Mouse (Mus musculus): Measurements from ENCODE around the gene Frs2. TPM values are rescaled to one million over a fixed set of nuclear protein-coding genes. Genes with fewer than 3 reads are reported as not detected.

Frs2 gene
- 12.1 and 25.3 TPM in 2 replicates for total RNA-seq (2017)

DNA sequence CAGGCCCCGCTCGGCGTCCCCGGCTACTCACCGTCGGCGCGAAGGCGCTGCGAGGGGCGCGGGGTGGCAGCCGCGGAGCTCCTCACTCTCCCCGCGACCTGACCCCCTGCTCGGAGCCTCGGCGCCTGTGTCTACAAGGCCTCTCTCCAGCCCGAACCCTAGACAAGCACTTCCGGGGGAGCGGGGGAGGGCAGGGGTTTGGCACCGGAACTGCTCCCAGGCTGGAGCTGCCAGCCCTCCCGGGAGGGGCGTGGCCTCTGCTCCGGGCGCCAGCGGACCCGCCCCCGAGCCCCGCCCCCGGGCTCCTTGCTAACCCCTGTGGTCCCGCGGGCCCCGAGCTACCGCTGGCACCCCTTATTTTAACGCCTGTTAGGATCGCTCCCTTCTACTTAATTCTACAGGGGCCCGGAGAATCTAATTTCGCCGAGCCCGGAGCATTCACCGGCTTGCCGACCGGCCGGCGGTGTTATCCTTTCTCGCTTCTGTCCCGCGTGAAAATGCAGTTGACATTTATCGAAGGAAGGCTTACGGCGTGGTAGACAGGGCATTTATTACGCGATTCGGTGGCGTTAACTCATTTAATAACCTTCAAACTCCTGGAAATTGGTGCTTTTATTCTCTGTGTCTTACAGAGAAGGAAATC, at the start of gene Frs2:
Gene Frs2, minus strand, starts transcription at position 174 of the 643 bp plus-strand sequence.
- peak; percentile 78 to 85 for ATAC-seq (replicated peaks in 1 of 2; ENCODE audit: insufficient read depth in 1 of 2, low FRiP score in 2 of 2, low TSS enrichment in 1 of 2, low read depth in 1 of 2, poor library complexity in 2 of 2, severe bottlenecking in 2 of 2)

DNA sequence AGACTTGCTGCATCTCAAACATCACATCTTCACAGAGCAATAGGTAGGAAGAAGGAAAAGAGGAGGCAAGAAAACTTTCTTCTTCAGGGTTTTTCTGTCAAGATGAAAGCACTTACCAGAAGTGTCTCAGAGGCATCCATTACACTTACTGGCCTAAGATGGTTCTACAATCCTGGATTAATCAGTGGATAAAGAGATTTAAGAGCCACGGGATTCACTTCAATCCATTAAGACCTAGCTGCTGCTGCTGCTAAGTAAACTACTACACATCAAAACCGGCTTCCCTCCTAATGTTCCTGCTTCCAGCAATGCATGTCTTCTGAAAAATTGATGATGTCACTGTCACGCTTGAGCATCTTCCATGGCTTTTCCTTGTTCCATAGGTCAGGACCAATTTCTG, 48.4 kb upstream of the Frs2 start:
- ATAC-seq (replicated peaks in 1 of 2; ENCODE audit: insufficient read depth in 1 of 2, low FRiP score in 2 of 2, low TSS enrichment in 1 of 2, low read depth in 1 of 2, poor library complexity in 2 of 2, severe bottlenecking in 2 of 2), result no peak

DNA sequence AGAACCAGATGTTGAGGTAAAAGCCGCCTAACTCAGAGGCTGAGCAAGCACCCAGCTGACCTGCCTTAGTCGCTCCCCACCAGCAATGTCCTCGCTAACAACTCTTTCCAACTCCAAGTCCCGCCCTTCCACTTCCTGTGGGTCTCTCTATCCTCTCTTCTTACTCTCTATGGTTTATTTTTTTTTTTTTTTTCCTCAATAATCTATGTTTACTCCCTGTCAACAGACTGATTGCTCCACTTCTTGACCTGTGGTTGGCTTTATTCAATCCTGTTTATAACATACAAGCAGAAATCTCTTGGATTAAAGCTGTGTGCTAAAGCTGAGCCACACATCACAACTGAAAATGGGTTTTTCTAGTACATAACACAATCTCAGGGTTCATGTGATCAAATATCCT, 47.4 kb upstream of the Frs2 start:
- ATAC-seq (replicated peaks in 1 of 2; ENCODE audit: insufficient read depth in 1 of 2, low FRiP score in 2 of 2, low TSS enrichment in 1 of 2, low read depth in 1 of 2, poor library complexity in 2 of 2, severe bottlenecking in 2 of 2), result no peak

DNA sequence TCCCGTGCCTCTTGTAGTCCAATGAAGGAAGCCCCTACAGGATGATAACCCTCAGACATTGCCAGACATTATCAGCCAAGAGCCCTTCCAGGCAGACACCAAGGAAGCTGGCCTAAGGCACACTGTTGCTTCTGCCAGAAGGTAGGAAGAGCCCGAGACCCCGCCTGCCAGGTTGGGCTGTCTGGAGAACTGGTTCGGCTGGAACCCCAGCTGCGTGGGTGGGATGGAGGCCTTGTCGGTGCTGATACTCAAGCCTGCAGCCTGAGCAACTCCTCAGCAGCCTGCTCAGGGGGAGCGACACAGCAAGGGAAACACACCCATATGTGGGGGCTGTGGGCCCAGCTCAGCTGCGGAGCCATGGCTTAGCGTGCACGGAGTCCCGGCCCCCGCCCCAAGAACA, 46.7 kb upstream of the Frs2 start:
- ATAC-seq (replicated peaks in 1 of 2; ENCODE audit: insufficient read depth in 1 of 2, low FRiP score in 2 of 2, low TSS enrichment in 1 of 2, low read depth in 1 of 2, poor library complexity in 2 of 2, severe bottlenecking in 2 of 2), result no peak

- no peak for ATAC-seq (replicated peaks in 1 of 2; ENCODE audit: insufficient read depth in 1 of 2, low FRiP score in 2 of 2, low TSS enrichment in 1 of 2, low read depth in 1 of 2, poor library complexity in 2 of 2, severe bottlenecking in 2 of 2)
Measured at GRCm38 (mm10) chr10:117193364-117193763, 45.0 kb upstream of the Frs2 start.

GRCm38 (mm10) chr10:117185399-117186089, 37.2 kb upstream of the Frs2 start:
- no peak for ATAC-seq (replicated peaks in 1 of 2; ENCODE audit: insufficient read depth in 1 of 2, low FRiP score in 2 of 2, low TSS enrichment in 1 of 2, low read depth in 1 of 2, poor library complexity in 2 of 2, severe bottlenecking in 2 of 2)

- ATAC-seq (replicated peaks in 1 of 2; ENCODE audit: insufficient read depth in 1 of 2, low FRiP score in 2 of 2, low TSS enrichment in 1 of 2, low read depth in 1 of 2, poor library complexity in 2 of 2, severe bottlenecking in 2 of 2), result no peak
Measured at GRCm38 (mm10) chr10:117181098-117181497, 32.8 kb upstream of the Frs2 start.

DNA sequence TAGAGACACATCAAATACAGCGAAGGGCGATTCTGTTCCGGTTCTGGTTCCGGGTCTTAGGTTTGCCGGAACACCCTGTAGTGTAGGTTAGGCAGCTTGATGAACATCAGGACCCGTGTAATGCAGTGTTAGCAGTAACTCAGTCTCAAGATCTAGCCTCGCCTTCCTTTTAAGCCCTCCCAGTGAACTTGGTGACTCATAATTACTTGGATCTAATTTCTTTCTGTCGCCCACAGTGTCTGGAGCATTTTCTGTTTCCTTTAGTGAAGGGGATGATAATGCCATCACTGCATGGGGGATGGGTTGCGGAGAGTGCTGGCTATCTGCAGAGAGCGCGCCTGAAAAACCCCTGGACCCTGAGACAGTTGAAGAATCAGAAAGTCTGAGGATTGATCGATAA, 26.3 kb upstream of the Frs2 start:
- ATAC-seq (replicated peaks in 1 of 2; ENCODE audit: insufficient read depth in 1 of 2, low FRiP score in 2 of 2, low TSS enrichment in 1 of 2, low read depth in 1 of 2, poor library complexity in 2 of 2, severe bottlenecking in 2 of 2), result no peak

DNA sequence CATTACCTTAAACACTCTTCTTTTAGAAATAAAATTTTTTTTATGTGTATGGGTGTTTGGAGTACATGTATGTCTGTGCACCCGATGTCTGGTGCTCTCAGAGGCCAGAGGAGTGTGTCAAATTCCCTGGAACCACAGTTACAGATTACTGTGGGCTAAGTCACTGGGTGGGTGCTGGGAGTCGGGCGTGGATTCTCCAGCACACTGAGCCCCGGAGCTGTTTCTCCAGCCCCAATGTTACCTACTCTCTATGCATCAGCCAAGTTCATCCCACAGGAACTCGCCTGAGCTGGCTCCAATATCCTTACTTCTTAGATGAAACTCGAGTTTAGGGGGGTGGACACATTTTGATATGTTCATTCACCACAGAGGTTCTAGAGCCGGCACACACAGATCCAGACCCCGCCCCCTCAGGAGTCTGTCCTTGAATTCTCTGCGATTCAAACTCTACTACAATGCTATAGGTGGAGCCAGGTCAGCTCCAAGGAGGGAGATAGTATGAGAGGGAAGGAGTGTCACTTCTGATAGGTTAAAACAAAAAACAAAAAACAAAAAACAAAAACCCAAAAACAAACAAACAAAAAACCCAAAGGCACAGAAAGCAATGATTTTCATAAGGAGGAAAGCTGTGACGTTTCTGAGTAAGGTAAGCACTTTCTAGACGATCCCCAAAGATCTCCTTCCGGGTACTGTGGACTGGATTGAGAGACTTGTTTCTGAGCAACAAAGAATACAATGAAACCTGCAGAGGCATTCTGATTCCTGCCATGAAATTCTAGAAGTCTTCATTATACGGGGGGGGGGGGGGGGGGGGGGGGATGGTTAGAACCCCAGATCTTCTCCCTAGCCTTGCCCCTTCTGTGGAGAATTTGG, 25.5 kb upstream of the Frs2 start:
- ATAC-seq (replicated peaks in 1 of 2; ENCODE audit: insufficient read depth in 1 of 2, low FRiP score in 2 of 2, low TSS enrichment in 1 of 2, low read depth in 1 of 2, poor library complexity in 2 of 2, severe bottlenecking in 2 of 2), result no peak

DNA sequence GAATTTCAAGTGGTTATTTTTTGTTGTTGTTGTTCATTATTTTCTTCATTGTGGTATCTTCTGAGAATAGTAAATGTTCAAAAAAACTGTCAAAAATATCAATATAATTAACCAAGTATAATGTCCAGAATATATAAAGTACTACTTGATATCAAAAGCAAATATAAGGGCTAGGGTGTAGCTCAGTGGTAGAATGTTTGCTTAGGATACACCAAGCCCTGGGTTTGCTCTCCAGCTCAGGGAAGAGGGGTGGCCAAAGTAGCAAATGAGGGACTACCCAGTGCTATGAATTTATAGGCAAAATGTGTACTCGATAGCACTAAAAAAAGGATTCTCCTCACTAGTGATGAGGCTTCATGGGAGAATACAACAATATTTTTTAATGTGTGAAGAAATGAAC, 24.8 kb upstream of the Frs2 start:
- ATAC-seq (replicated peaks in 1 of 2; ENCODE audit: insufficient read depth in 1 of 2, low FRiP score in 2 of 2, low TSS enrichment in 1 of 2, low read depth in 1 of 2, poor library complexity in 2 of 2, severe bottlenecking in 2 of 2), result no peak

DNA sequence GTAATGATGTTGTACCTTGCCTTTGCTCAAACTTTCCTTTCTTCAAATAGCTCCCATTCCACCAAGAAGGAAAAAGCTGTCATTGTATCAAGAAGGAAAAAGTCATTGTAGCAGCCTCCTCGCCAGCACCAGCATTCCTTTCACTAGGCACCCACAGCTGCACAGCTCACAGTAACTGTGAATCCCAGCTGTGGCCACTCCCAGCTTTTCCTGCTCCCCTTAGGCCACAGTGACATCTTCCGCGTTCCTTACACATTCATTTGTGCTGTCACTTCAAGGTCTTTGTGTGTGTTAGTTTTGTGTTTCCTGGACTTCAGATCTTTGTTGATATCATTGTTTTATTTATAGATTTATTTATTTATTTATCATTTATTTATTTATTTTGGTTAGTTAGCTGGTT, 23.7 kb upstream of the Frs2 start:
- ATAC-seq (replicated peaks in 1 of 2; ENCODE audit: insufficient read depth in 1 of 2, low FRiP score in 2 of 2, low TSS enrichment in 1 of 2, low read depth in 1 of 2, poor library complexity in 2 of 2, severe bottlenecking in 2 of 2), result no peak

DNA sequence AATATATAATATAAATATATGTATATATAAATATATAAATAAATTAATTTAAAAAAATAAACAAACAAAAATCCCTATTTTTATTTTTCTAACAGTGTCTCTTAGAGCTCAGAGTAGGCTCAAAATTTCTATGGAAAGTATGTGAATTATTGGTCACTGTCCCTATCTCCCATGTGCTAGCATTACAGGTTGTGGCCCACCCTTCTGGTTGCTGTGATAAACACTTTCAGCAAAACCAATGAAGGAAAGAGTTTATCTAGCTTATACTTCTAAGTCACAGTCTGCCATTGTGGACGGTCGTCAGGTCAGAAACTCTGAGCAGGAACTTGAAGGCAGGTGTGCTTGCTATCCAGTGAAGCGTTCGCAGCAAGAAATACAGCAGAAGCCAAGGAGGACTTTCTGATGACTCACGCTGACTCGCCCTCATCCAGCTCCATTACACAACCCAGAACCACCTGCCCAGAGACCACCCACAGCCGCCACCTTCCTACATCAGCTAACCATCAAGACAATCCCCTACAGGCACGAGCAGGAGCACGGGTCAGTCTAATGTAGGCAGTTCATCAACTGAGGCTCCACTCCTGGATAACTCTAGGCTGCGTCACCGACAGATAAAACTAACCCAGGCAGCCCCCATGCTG, 18.6 kb upstream of the Frs2 start:
- no peak; a peak in 1 of 4 replicates for ATAC-seq (replicated peaks in 1 of 2; ENCODE audit: insufficient read depth in 1 of 2, low FRiP score in 2 of 2, low TSS enrichment in 1 of 2, low read depth in 1 of 2, poor library complexity in 2 of 2, severe bottlenecking in 2 of 2)

GRCm38 (mm10) chr10:117162662-117163061, 14.3 kb upstream of the Frs2 start:
- no peak for ATAC-seq (replicated peaks in 1 of 2; ENCODE audit: insufficient read depth in 1 of 2, low FRiP score in 2 of 2, low TSS enrichment in 1 of 2, low read depth in 1 of 2, poor library complexity in 2 of 2, severe bottlenecking in 2 of 2)

- ATAC-seq (replicated peaks in 1 of 2; ENCODE audit: insufficient read depth in 1 of 2, low FRiP score in 2 of 2, low TSS enrichment in 1 of 2, low read depth in 1 of 2, poor library complexity in 2 of 2, severe bottlenecking in 2 of 2), result no peak
Measured at GRCm38 (mm10) chr10:117160099-117160498, 11.8 kb upstream of the Frs2 start.

GRCm38 (mm10) chr10:117152247-117152646, 3.9 kb upstream of the Frs2 start:
- ATAC-seq (replicated peaks in 1 of 2; ENCODE audit: insufficient read depth in 1 of 2, low FRiP score in 2 of 2, low TSS enrichment in 1 of 2, low read depth in 1 of 2, poor library complexity in 2 of 2, severe bottlenecking in 2 of 2), result no peak

DNA sequence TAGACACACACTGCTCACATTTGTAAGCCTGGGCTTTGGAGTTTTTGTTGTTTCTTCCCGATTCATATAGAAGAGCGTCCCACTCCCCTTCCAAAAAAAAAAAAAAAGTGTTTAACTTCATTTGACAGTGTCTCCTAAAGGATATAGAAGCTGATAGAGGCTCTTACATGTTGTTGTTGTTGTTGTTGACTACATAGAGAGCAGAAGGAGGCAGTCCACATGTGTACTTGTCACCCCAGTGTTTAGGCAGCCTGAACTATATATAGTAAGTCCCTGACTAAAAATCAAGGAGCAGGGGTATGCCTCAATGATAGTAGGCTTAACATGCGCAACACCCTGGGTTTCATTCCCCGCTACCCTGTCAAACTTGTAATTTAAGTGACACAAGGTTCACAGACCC, 3.3 kb upstream of the Frs2 start:
- no peak for ATAC-seq (replicated peaks in 1 of 2; ENCODE audit: insufficient read depth in 1 of 2, low FRiP score in 2 of 2, low TSS enrichment in 1 of 2, low read depth in 1 of 2, poor library complexity in 2 of 2, severe bottlenecking in 2 of 2)

- no peak for ATAC-seq (replicated peaks in 1 of 2; ENCODE audit: insufficient read depth in 1 of 2, low FRiP score in 2 of 2, low TSS enrichment in 1 of 2, low read depth in 1 of 2, poor library complexity in 2 of 2, severe bottlenecking in 2 of 2)
Measured at GRCm38 (mm10) chr10:117151241-117151640, 2.9 kb upstream of the Frs2 start.

DNA sequence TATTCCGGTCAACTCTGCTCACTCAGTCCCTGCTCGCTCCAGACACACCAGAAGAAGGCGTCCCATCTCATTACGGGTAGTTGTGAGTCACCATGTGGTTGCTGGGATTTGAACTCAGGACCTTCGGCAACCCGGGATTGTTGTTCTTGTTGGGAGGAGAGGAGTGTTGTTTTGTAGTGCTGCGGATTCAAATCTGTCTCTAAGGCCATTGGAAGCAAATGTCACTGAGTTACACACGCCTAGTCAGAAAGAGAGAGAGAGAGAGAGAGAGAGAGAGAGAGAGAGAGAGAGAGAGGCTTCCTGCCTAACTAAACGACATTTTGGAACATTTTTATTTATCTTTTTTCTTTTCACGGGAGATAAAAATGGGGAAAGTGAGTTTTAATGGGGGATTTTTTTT, 2.4 kb upstream of the Frs2 start:
- ATAC-seq (replicated peaks in 1 of 2; ENCODE audit: insufficient read depth in 1 of 2, low FRiP score in 2 of 2, low TSS enrichment in 1 of 2, low read depth in 1 of 2, poor library complexity in 2 of 2, severe bottlenecking in 2 of 2), result no peak

All from hematopoietic stem cell, adult 5-6 weeks (primary cell).